Mouse (Mus musculus) brain, embryonic 14.5 days (tissue): Measurements from ENCODE around the gene Ndc1.
A peak's percentile ranks its signal among the peaks of the same experiment; 100 is the strongest.

ENCODE experiments used
- CTCF ChIP-seq: fragments of 200-500 bp; IDR thresholded peaks from 2 replicates; pipeline ENCODE4 v1.5.1; 2012; ENCODE audit warnings: inconsistent platforms, mild to moderate bottlenecking, moderate library complexity, borderline replicate concordance; ENCODE audit not compliant: insufficient read depth, insufficient read length; ENCODE audit errors: extremely low read depth
- POLR2A ChIP-seq: fragments of 200-500 bp; IDR thresholded peaks from 2 replicates; pipeline ENCODE4 v1.6.1; 2012; ENCODE audit warnings: mild to moderate bottlenecking, inconsistent platforms, borderline replicate concordance; ENCODE audit not compliant: poor library complexity, insufficient read depth, insufficient read length, severe bottlenecking; ENCODE audit errors: extremely low read depth

- TF ChIP-seq CTCF = peak; percentile 73; the same call in 1 of the 2 replicates
- no peak for TF ChIP-seq POLR2A
Observed at GRCm38 (mm10) chr4:107422176-107422575, 54.6 kb downstream of the Ndc1 start.
